Mouse (Mus musculus) forebrain, embryonic 11.5 days (tissue): ENCODE data around the gene Prickle1. TPM values are rescaled to one million over a fixed set of nuclear protein-coding genes. Genes with fewer than 3 reads are reported as not detected.

Source experiments
- ATAC-seq: fragments of 200-750 bp; cut with Nextera tagmentation; replicated peaks from 2 replicates; pipeline ENCODE4 v1.8.0; 2017; ENCODE audit warnings: moderate TSS enrichment; ENCODE audit not compliant: low FRiP score
- DNase-seq: peaks from one replicate; pipeline ENCODE4 v3.0.0-alpha.2; 2017; ENCODE audit warnings: low spot score
- H3K27ac ChIP-seq: fragments of 300-500 bp; sonication (generic); 2 replicates; pipeline ENCODE4 v1.5.1; 2014; ENCODE audit warnings: low read depth, low read length
- H3K27me3 ChIP-seq: fragments of 300-500 bp; sonication (generic); 2 replicates; pipeline ENCODE4 v1.6.1; 2014; ENCODE audit warnings: mild to moderate bottlenecking, low read length, mixed read lengths; ENCODE audit not compliant: control insufficient read depth, insufficient read depth
- H3K36me3 ChIP-seq: fragments of 300-500 bp; sonication (generic); 2 replicates; pipeline ENCODE4 v1.6.1; 2014; ENCODE audit warnings: mild to moderate bottlenecking, low read length, moderate library complexity, mixed read lengths; ENCODE audit not compliant: control insufficient read depth, insufficient read depth
- H3K4me1 ChIP-seq: fragments of 300-500 bp; sonication (generic); replicated peaks from 2 replicates; pipeline ENCODE4 v1.6.1; 2014; ENCODE audit warnings: low read length, mixed read lengths; ENCODE audit not compliant: control insufficient read depth, insufficient read depth
- H3K4me2 ChIP-seq: fragments of 300-500 bp; sonication (generic); 2 replicates; pipeline ENCODE4 v1.6.1; 2014; ENCODE audit warnings: low read depth, mild to moderate bottlenecking, low read length, moderate library complexity, mixed read lengths; ENCODE audit not compliant: severe bottlenecking
- H3K4me3 ChIP-seq: fragments of 300-500 bp; sonication (generic); 2 replicates; pipeline ENCODE4 v1.5.1; 2014; ENCODE audit warnings: low read depth, low read length
- H3K9ac ChIP-seq: fragments of 300-500 bp; sonication (generic); 2 replicates; pipeline ENCODE4 v1.6.1; 2014; ENCODE audit warnings: low read length
- H3K9me3 ChIP-seq: fragments of 300-500 bp; sonication (generic); 2 replicates; pipeline ENCODE4 v1.6.1; 2016; ENCODE audit warnings: low read length, mixed read lengths; ENCODE audit not compliant: control insufficient read depth
- WGBS: fragments of 180-500 bp; shearing (Covaris S2); extraction: QIAGEN DNeasy Blood & Tissue Kit; methylation state at CpG from one replicate; pipeline ENCODE4 v1.1.7; 2014; 5-methylcytosine and 5-hydroxymethylcytosine counted together
- polyA plus RNA-seq: library from polyadenylated mRNA; unstranded; fragments of >200 nt; fragmentation: Nextera tagmentation; extraction: Ambion mirVana; gene quantifications from 2 replicates; pipeline ENCODE4 v1.2.1, GENCODE M21; 2014

Prickle1 gene
- polyA plus RNA-seq, 1 experiment from 2014 or later = 11.6 TPM

DNA sequence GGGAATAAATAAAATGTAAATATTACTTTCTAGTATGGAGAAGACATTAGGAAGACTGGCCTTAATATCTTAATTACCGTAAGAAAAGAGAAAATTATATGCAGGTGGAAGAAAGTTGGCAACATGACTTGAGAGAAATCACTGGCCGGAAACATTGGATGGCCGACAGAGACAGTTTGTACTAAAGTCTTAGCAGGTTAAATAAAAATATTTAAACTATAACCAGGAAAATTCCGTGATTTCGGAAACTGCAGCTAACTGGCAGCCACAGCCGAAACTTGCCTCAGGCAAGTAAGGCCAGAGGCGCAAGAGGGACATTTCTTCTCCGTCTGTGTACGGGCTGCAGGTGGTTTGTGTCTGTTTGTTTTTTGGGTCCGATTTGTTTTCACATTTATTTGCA is 22.8 kb downstream of the Prickle1 start:
- DNase-seq (no peak), ATAC-seq (no peak)
- WGBS = 93% methylated on average over 10 of the region's 10 CpGs
- H3K4me3 ChIP-seq = no peak overlapping the region
- no peaks in the 10 kb centered on the region for H3K4me1 ChIP-seq
- no peaks in the 10 kb centered on the region for H3K36me3 ChIP-seq
- no peak overlapping the region for H3K27ac ChIP-seq
- no peak overlapping the region for H3K4me2 ChIP-seq
- H3K9ac ChIP-seq = no peak overlapping the region
- no peaks in the 10 kb centered on the region for H3K9me3 ChIP-seq
- H3K27me3 ChIP-seq = no peaks in the 10 kb centered on the region

DNA sequence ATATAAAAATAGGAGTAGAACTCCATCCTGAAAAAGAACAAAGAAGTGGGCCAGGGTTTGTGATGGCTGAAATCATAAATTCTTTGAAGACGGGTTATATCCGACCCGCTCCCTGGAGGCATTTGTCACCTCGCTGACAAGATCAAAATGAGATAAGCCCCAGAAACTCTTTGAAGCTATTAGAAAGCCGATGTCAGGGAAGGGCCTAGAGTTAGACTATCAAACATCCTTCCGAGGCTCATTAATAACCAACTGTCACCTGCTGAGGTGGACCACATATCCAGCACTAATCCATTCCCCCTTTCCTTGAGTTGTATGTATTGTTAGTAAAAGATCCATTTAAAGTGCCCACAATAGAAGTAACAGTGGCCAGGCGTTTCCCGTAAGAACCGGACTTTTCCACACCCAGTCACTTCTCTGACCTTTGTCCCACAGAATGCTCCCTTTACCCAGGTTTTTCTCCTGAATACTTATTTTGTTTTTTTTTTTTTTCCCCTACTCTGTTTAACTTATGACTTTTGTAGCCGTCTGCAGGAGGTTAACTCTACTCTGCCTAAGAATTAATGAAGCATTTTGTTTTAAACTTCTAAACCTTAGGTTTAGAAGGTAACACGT is 24.7 kb downstream of the Prickle1 start:
- no peak overlapping the region for H3K4me3 ChIP-seq
- H3K4me1 ChIP-seq = no peaks in the 10 kb centered on the region
- no peak overlapping the region for H3K9ac ChIP-seq
- H3K4me2 ChIP-seq = no peak overlapping the region
- DNase-seq = no peak
- H3K27ac ChIP-seq = no peak overlapping the region
- no peaks in the 10 kb centered on the region for H3K27me3 ChIP-seq
- H3K36me3 ChIP-seq = no peaks in the 10 kb centered on the region
- ATAC-seq = no peak
- 67% methylated on average over 11 of the region's 11 CpGs for WGBS
- no peaks in the 10 kb centered on the region for H3K9me3 ChIP-seq

GRCm38 (mm10) chr15:93568911-93569310 is 26.8 kb downstream of the Prickle1 start:
- 76% methylated on average over 3 of the region's 3 CpGs for WGBS
- Histone ChIP-seq H3K27ac (no peak overlapping the region), H3K4me3 (no peak overlapping the region), H3K9ac (no peak overlapping the region), H3K9me3 (no peaks in the 10 kb centered on the region), H3K36me3 (no peaks in the 10 kb centered on the region), H3K4me1 (no peaks in the 10 kb centered on the region), H3K4me2 (no peak overlapping the region), H3K27me3 (no peaks in the 10 kb centered on the region)
- DNase-seq (no peak), ATAC-seq (no peak)

- Histone ChIP-seq H3K4me3 (no peak overlapping the region), H3K4me2 (no peak overlapping the region), H3K4me1 (no peaks in the 10 kb centered on the region), H3K27me3 (no peaks in the 10 kb centered on the region), H3K9ac (no peak overlapping the region), H3K27ac (no peak overlapping the region), H3K9me3 (no peaks in the 10 kb centered on the region), H3K36me3 (no peaks in the 10 kb centered on the region)
- no peak for DNase-seq
- no peak for ATAC-seq
- WGBS = 78% methylated on average over 14 of the region's 14 CpGs
Measured at GRCm38 (mm10) chr15:93567546-93568307, 28.0 kb downstream of the Prickle1 start.

DNA sequence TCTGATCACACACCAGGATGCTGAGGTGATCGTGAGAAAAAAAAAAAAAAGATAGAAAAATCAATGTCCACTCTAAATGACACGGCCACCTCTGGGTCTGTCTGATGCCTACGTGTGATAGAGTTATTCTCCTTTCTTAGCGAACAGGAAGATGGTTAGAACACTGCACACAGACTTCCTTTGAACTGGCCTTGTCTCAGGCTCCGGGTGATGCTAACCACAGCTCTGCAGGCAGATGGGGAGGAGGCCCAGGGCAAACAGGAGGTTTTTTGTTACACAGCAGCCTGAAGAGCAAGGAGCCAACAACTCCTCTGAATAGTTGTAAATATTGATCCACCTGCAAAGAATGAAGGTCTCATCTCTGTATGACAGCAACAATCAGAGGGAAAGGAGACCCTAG is 32.2 kb downstream of the Prickle1 start:
- no peak for DNase-seq
- no peak for ATAC-seq
- Histone ChIP-seq H3K27me3 (no peaks in the 10 kb centered on the region), H3K36me3 (no peaks in the 10 kb centered on the region), H3K4me1 (no peaks in the 10 kb centered on the region), H3K9ac (no peak overlapping the region), H3K4me3 (no peak overlapping the region), H3K4me2 (no peak overlapping the region), H3K27ac (no peak overlapping the region), H3K9me3 (no peaks in the 10 kb centered on the region)
- 72% methylated on average over 5 of the region's 5 CpGs for WGBS

GRCm38 (mm10) chr15:93561540-93561939 is 34.2 kb downstream of the Prickle1 start:
- Histone ChIP-seq H3K9ac (no peak overlapping the region), H3K4me2 (no peak overlapping the region), H3K36me3 (no peaks in the 10 kb centered on the region), H3K27ac (no peak overlapping the region), H3K27me3 (no peaks in the 10 kb centered on the region), H3K9me3 (no peaks in the 10 kb centered on the region), H3K4me1 (no peaks in the 10 kb centered on the region), H3K4me3 (no peak overlapping the region)
- ATAC-seq = no peak
- WGBS = 97% methylated on average over 6 of the region's 6 CpGs
- DNase-seq = no peak

DNA sequence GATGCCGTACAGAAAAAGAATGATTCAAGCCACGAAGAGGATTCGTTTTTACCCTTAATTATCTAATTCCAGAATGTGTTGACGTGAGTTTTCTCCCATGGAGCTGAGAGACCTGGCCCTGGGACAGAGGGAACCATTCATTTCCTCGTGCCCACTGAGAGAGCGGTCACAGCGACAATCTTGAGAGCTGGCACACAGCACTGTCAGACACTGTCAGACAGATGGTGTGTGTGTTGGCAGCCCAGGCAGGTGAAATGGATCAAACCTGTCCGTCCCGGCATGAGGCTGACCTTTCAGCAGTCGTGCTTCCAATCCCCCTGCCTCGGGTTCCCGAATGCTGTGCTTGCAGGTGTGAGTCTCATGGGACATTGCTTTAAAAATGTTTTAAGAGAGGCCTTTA is 37.3 kb downstream of the Prickle1 start:
- Histone ChIP-seq H3K9ac (no peak overlapping the region), H3K4me3 (no peak overlapping the region), H3K4me1 (no peaks in the 10 kb centered on the region), H3K27ac (no peak overlapping the region), H3K4me2 (no peak overlapping the region), H3K36me3 (no peaks in the 10 kb centered on the region), H3K9me3 (no peaks in the 10 kb centered on the region), H3K27me3 (no peaks in the 10 kb centered on the region)
- WGBS = 90% methylated on average over 12 of the region's 12 CpGs
- ATAC-seq = no peak
- no peak for DNase-seq

DNA sequence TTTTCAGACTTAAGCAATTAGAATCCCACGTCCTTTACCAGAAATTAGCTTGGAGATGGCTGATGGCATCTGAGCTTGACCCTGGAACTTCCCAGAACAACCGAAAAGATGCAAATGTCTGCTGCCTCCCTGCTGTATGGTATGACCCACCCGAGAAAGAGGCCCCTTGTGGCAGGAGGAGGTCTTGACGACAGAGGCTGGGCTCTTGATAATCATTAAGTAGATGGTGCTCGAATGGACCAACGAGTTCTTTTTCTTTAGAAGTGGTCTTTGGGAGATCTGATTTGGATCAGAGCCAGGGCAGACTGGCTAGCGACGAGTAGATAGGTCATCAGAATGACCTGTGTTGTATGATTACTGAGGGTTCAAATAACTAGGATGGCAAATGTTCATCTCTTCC is 40.0 kb downstream of the Prickle1 start:
- no peak overlapping the region for H3K9ac ChIP-seq
- 63% methylated on average over 8 of the region's 8 CpGs for WGBS

More for the DNA sequence above, 40.0 kb downstream of the Prickle1 start:
- Histone ChIP-seq H3K27ac (no peak overlapping the region), H3K4me3 (no peak overlapping the region), H3K4me1 (no peaks in the 10 kb centered on the region), H3K4me2 (no peak overlapping the region), H3K9me3 (no peaks in the 10 kb centered on the region), H3K27me3 (no peaks in the 10 kb centered on the region), H3K36me3 (no peaks in the 10 kb centered on the region)
- DNase-seq (no peak), ATAC-seq (no peak)
